Mouse (Mus musculus) cerebellum, adult 2 months (tissue): ENCODE data around the gene Gm10118. TPM values are rescaled to one million over a fixed set of nuclear protein-coding genes. Genes with fewer than 3 reads are reported as not detected.

Experiments
- DNase-seq, 2 experiments: peaks; one replicate each; pipeline ENCODE4 v3.0.0; 2021
- H3K27ac ChIP-seq: fragments of 200-500 bp; 2 replicates; pipeline ENCODE4 v1.5.1; 2012; ENCODE audit warnings: low read length, control low read depth, inconsistent platforms; ENCODE audit not compliant: insufficient read depth
- H3K27me3 ChIP-seq: fragments of 200-500 bp; 2 replicates; pipeline ENCODE4 v1.6.1; 2012; ENCODE audit warnings: inconsistent platforms, mild to moderate bottlenecking, low read length, moderate library complexity; ENCODE audit not compliant: control insufficient read depth, insufficient read depth
- H3K4me1 ChIP-seq: fragments of 200-500 bp; 2 replicates; pipeline ENCODE4 v1.6.1; 2011; ENCODE audit warnings: low read length; ENCODE audit not compliant: control insufficient read depth, insufficient read depth
- H3K4me3 ChIP-seq: fragments of 200-500 bp; replicated peaks from 2 replicates; pipeline ENCODE3; 2011; ENCODE audit warnings: mild to moderate bottlenecking, low read depth, low read length, control low read depth; ENCODE audit not compliant: insufficient read depth
- CTCF ChIP-seq: fragments of 200-500 bp; IDR thresholded peaks from 2 replicates; pipeline ENCODE4 v1.5.1; 2011; ENCODE audit warnings: low read depth, mild to moderate bottlenecking, control low read depth, low read length, moderate library complexity, borderline replicate concordance; ENCODE audit not compliant: insufficient read depth
- POLR2A ChIP-seq: fragments of 200-500 bp; IDR thresholded peaks from 2 replicates; pipeline ENCODE4 v1.6.1; 2011; ENCODE audit warnings: low read length, control low read depth, borderline replicate concordance; ENCODE audit not compliant: insufficient read depth
- WGBS: fragments of 180-500 bp; shearing (Covaris S2); methylation state at CpG from one replicate; pipeline ENCODE4 v1.1.7; 2018; 5-methylcytosine and 5-hydroxymethylcytosine counted together
- polyA plus RNA-seq: library from polyadenylated mRNA; depleted of rRNA; stranded (reverse); fragments of >200 nt; gene quantifications from 2 replicates; pipeline ENCODE4 v1.2.3, GENCODE M21; 2012; rRNA removed

Gm10118 gene
- polyA plus RNA-seq = 6.3 and 6.6 TPM in 2 replicates

DNA sequence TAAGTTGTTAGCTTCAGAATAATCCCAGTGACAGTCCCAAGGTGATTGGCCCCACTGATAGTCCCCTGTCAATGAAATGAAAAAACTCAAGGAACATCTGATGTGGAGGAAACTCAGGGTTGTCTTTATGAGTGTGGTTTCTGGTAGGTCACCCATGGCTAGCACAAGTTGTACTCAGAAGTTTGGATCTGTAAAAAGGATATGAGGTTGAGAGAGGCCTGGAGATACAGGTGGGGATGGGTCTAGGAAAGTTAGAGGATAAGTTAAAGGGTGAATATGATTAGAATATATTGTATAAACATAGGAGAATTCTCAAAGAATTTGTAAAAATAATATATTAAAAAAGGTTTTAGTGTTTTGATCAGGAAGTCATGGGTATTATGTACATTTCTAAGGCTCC is at the start of gene Gm10118:
Gm10118 (minus strand) TSS at position 101 of the 400 bp plus-strand sequence.
- Histone ChIP-seq H3K27ac (no peak within 1 kb of the TSS), H3K27me3 (no peaks in the 10 kb centered on the region), H3K4me3 (no peak within 1 kb of the TSS), H3K4me1 (no peaks in the 10 kb centered on the region)
- no peak for DNase-seq
- TF ChIP-seq POLR2A (no peak), CTCF (no peak)

DNA sequence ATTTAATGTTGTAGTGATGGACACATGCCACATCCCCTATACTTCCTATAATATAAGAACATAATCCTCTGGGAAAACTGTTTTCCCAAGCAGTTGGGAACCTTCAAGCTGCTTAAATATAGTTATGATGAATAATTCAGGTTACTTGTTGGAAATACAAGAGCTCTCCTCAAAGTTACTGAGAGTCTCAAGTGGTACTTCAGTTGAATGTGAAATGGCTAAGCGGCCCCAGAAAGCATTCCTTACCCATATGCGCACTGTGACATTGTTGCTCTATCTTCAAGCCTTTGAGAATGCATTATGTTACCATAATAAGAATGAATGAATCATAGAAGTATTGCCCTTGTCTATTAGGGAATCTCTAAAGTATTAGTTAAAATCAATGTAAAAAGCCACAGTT is 45.1 kb upstream of the Gm10118 start:
- no peak overlapping the region for H3K4me3 ChIP-seq
- no peak overlapping the region for H3K27ac ChIP-seq
- 95% methylated on average over 2 of the region's 2 CpGs for WGBS
- no peak for DNase-seq
- no peaks in the 10 kb centered on the region for H3K4me1 ChIP-seq
- TF ChIP-seq POLR2A (no peak), CTCF (no peak)
- no peaks in the 10 kb centered on the region for H3K27me3 ChIP-seq

DNA sequence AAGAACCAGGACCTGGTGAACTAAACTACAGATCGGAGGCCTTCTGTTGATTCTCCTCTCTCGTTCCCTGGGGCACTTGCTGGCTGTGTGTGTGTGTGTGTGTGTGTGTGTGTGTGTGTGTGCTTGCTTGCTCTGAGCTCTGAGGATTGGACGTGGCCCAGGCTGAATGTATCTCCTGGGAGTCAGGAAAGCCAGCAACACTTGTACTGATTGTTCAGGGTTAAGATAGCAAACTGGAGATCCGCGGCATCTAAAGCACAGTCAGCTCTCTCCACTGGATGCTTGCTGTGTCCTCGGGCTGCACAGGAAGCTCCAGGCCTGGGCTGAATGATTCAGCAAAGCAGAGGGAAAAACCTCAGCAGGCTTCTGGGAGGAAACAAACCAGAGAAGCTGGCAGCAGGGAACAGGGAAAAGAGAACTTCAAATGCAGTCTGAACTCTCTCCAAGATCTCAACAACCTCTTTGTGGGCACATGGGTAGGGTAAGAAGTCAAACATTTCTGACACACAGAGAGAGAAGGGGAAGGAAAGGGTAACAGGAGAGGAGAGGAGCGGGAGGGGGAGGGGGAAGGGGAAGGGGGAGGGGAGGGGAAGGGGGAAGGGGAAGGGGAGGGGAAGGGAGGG is 27.2 kb upstream of the Gm10118 start:
- DNase-seq = peak; percentile 58 to 59
- no peaks in the 10 kb centered on the region for H3K27me3 ChIP-seq
- peaks cover 13% of the 10 kb centered on the region; the same call in 1 of the 2 replicates for H3K4me1 ChIP-seq
- peak overlapping the region; percentile 73 for H3K27ac ChIP-seq
- TF ChIP-seq CTCF = no peak
- H3K4me3 ChIP-seq = no peak overlapping the region
- under 1% methylated on average over 6 of the region's 7 CpGs for WGBS

DNA sequence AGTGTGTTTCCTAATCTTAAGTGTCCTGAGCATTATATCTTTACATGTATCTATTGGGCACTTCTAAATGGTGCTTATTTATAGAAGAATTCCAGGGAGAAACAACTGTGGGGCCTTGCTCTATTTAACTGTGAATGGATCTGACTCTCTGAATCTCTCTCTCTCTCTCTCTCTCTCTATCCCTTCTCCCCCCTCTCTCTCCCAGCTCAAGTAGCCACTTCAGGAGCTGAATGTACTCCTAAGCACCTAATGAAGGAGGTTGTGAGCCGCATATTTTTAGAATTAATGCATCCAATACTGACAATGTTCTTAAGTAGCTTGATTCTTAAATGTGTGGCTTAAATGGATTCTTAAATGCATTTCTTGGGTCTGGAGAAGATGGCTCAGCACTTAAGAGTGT is 24.2 kb upstream of the Gm10118 start:
- Histone ChIP-seq H3K4me1 (peaks cover 23% of the 10 kb centered on the region; the same call in 1 of the 2 replicates), H3K4me3 (no peak overlapping the region), H3K27me3 (no peaks in the 10 kb centered on the region), H3K27ac (no peak overlapping the region)
- DNase-seq = no peak
- TF ChIP-seq CTCF (no peak), POLR2A (no peak)
- 100% methylated on average over 1 of the region's 1 CpGs for WGBS

DNA sequence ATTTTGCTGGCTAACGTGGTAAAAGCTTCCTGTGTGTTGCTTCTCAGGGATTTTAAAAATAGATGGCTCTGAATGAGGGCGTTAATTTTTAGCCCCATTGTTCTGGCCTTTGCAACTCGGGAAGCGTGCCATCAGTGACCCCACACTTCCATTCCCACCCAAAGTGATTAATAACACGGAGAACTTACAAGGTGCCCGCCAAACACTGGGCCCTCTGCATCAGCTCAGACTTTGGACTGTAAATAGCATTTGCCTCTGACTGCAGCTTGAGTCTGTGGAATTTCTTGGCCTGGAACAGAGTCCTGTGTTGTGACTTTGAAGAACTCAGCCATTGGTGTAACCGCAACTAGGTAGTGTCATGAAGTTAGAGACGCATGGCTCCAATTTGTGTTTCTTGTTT is 23.6 kb upstream of the Gm10118 start:
- peaks cover 23% of the 10 kb centered on the region; the same call in 1 of the 2 replicates for H3K4me1 ChIP-seq
- TF ChIP-seq POLR2A = no peak
- TF ChIP-seq CTCF = no peak
- H3K4me3 ChIP-seq = no peak overlapping the region
- no peak for DNase-seq
- 44% methylated on average over 8 of the region's 8 CpGs for WGBS
- H3K27ac ChIP-seq = no peak overlapping the region
- H3K27me3 ChIP-seq = no peaks in the 10 kb centered on the region

GRCm38 (mm10) chr10:63947266-63947665 is 20.0 kb upstream of the Gm10118 start:
- DNase-seq = peak; percentile 48 to 72
- no peak overlapping the region for H3K4me3 ChIP-seq
- no peak overlapping the region for H3K27ac ChIP-seq
- no peaks in the 10 kb centered on the region for H3K27me3 ChIP-seq
- no peak for TF ChIP-seq POLR2A
- TF ChIP-seq CTCF = no peak
- 15% methylated on average over 4 of the region's 4 CpGs for WGBS
- peaks cover 13% of the 10 kb centered on the region; the same call in 1 of the 2 replicates for H3K4me1 ChIP-seq

GRCm38 (mm10) chr10:63945534-63945933 is 18.3 kb upstream of the Gm10118 start:
- DNase-seq = no peak
- H3K4me1 ChIP-seq = peaks cover 10% of the 10 kb centered on the region; the same call in 1 of the 2 replicates
- H3K27ac ChIP-seq = no peak overlapping the region
- TF ChIP-seq POLR2A (no peak), CTCF (no peak)
- no peak overlapping the region for H3K4me3 ChIP-seq
- 74% methylated on average over 3 of the region's 3 CpGs for WGBS
- no peaks in the 10 kb centered on the region for H3K27me3 ChIP-seq

GRCm38 (mm10) chr10:63933946-63934345 is 6.7 kb upstream of the Gm10118 start:
- Histone ChIP-seq H3K4me3 (no peak overlapping the region), H3K4me1 (peaks cover 8% of the 10 kb centered on the region; the same call in 1 of the 2 replicates), H3K27me3 (no peaks in the 10 kb centered on the region), H3K27ac (no peak overlapping the region)
- TF ChIP-seq POLR2A (no peak), CTCF (no peak)
- WGBS = 12% methylated on average over 5 of the region's 5 CpGs
- DNase-seq = peak in 1 of 2 experiments; percentile 46
